Mouse (Mus musculus) forelimb bud, embryonic 11.5 days (tissue): ENCODE data around the gene Hoxc6.
A peak's percentile ranks its signal among the peaks of the same experiment; 100 is the strongest.

ENCODE experiments used
- DNase-seq: peaks from one replicate; pipeline ENCODE4 v3.0.0-alpha.2; 2012; ENCODE audit warnings: low read depth, low spot score

Gene Hoxc6

DNA sequence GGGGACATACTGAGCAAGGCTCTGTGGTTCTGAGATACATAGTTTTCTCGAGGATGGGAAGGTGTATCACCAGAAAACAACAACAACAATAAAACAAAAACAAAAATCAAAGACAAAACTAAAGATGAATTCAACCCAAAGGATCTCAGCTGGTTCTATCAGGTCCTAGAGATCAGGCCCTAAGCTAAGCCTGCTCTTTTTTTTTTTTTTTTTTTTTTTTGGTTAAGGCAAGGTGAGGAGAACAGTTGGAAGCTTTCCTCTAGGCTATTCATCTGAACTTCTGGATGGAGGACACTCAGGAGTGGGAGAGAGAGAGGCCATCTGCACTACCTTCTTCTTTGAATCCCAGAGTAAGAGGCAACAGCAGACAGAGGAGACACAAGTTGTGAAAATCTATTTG lies 39.5 kb downstream of the Hoxc6 start:
- no peak for DNase-seq

DNA sequence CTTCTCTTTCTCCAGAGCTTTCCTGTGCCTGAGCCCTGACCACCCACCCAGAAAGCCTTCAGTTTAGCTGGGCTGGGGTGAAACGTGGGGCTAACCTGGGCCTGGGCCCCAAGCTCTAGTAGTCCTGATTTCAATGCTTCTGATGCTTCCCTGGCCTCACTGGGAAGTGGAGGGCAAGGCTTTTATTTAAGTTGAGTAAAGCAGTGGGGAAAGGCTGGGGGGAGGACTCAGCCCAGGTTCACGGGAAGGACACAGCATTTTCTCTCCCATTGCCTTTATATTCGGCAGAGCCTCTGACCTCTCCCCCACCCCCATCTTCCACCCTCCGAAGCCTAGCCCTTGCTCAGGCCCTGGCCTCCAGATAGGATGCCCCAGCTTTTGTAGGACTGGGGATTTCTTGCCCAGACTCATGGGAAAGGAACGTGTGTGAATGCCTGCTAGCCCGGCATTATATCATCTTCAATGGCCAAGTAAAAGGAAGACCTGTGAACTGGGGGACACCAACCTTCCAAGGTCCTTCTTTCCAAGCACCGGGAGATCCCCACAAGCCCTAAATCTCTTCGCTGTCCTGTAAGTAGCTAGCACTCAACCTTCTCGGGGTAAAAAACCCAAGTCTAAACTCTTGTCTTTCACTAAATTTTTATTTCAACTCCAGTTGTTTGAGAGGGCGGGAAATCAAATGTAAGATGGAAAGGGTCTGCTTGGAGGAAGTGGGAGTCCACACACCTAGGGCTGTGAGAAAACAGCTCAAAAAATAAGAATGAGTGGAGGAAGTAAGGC lies 40.8 kb downstream of the Hoxc6 start:
- DNase-seq: no peak

DNA sequence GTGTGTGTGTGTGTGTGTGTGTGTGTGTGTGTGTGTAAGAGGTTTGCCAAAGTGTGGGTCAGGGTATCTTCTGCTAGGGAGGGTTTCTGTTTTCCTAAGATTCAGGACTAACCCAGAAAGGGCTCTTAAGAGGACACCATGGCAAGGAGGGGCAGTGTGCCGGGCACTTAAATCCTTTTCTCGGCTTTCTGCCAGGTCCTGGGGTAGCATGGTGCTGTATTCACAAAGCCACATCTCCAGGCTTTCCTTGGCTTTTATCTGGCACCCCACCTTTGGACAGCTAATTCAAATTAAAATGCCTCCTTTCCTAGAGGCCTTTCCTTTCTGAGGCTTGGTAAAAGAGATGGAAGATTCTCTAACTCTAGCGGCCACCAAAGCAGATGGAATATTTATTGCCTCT lies 41.6 kb downstream of the Hoxc6 start:
- DNase-seq: no peak

DNA sequence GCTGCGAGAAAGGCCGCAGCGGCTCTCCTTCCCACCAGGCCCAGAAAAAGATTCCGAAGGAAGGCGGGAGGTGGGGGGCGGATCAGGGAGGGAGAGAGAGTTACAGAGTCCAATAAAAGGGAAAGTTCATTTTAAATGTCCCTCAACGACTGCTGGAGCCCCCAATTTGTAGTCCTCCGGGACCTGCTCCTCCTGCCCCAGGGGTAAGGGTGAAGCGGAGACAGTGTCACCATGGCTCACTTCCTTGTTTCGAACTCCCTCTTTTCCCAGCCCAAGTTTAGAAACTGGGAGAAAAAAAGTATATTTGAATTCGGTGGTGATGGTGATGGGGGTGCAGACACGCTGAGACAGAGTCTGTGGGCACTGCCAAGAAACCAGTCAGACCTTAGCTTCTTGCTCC lies 42.5 kb downstream of the Hoxc6 start:
- DNase-seq: no peak

DNA sequence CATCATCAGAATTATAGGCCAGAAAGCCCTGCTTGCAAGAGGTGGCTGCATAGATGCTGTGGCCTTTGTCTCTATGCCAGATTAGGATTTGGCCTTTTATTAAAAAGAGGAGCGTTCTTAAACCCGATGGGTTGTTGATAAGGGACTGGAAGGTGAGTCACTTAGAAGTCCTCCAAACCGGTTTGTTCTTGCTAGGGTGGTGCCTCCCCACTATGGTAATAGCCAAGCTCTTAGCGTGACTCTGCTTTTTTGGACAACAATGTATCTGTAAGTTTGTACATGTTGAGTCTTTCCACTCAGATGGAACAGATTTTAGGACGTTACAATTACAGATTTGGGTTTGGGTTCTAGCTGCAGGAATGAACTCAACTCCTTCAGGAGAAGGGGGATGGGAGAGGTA lies 43.6 kb downstream of the Hoxc6 start:
- no peak for DNase-seq

- no peak for DNase-seq
Observed at GRCm38 (mm10) chr15:103042209-103042608, 44.2 kb downstream of the Hoxc6 start.

DNA sequence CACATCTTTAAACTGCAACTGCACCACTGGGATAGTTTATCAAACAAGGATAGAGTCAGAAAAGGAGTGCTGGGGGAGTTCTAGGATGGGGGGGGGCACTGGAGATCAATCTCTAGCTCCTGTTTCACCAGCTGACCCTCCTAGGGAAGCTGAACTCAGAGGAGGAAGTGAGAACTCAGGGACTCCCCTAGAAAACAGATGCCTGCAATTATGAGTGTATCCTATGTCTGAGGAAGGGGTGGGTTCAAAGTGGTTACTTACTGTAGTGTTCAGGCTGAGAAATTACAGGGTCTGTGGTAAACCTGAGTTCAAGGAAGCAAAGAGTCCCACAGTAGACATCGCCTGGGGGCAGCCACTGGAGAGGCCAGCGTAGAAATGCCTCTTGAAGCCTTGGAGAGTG lies 53.6 kb downstream of the Hoxc6 start:
- DNase-seq: no peak

DNA sequence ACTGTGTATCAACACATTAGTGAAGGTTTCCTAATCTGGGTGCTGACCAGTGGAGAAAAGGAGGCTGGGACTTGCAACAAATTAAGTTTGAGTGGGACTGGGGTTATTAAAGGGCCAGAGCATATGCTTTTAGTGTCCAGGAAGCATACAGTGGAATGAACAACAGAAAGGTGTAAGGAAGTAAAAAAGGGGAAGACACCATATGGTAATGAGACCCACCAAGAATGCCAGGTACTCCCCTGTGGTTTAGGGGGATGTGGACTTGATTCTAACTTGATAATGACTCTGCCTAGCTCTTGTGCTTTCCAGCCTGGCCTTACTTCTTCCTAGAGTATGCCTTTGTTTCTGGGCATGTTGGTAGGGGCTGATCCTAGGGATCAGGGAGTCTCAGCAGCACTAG lies 55.2 kb downstream of the Hoxc6 start:
- DNase-seq: no peak

- DNase-seq: no peak
Observed at GRCm38 (mm10) chr15:103056396-103056795, 58.3 kb downstream of the Hoxc6 start.

DNA sequence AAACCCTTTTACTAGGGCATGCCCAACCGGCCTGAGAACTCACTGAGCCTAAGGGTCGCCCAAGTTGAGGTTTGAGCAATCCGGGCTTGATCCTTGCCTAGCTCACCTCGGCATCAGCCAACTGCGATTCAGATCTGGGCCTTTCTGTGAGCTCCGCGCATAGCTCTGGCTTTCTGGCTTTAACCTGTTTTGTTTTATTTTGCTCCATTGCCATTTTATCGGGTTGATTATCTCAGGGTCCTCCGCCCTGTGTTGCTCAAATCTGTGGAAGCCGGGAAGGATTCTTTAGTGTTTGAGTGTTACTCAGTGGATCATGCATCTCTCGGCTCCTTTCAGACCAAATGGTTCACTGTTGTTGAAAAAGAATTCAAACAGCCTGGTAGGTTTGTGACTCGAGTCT lies 60.7 kb downstream of the Hoxc6 start:
- no peak for DNase-seq

DNA sequence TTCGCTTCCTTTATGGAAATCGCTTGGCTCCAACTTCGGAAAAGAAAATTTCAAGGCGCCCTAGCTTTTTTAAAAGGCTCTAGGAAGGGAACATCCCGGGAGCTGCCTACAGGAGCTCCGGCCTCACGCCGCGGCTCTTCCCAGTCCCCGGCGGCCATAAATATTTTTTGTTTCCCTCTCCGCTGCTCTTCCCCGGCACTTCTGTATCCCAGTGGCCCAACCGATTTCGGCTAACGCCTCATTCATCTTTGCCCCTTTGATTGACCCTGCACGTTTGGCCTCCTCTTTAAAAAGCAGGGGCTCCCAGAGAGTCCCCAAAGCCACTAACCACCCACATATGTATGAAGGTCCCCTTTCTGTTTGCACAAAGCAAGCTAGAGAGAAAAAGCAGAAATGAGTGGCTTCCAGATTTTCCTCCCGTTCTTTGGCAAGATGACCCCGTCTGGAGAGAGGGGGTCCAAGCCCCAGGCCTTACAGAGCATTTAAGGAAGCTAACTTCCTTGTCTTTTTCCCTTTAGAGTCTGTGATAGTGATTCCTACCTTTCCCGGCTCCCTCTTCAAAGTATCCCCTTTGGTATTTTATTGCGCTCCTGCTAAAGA lies 61.4 kb downstream of the Hoxc6 start:
- no peak for DNase-seq

GRCm38 (mm10) chr15:103060021-103060340 lies 61.9 kb downstream of the Hoxc6 start:
- no peak for DNase-seq

DNA sequence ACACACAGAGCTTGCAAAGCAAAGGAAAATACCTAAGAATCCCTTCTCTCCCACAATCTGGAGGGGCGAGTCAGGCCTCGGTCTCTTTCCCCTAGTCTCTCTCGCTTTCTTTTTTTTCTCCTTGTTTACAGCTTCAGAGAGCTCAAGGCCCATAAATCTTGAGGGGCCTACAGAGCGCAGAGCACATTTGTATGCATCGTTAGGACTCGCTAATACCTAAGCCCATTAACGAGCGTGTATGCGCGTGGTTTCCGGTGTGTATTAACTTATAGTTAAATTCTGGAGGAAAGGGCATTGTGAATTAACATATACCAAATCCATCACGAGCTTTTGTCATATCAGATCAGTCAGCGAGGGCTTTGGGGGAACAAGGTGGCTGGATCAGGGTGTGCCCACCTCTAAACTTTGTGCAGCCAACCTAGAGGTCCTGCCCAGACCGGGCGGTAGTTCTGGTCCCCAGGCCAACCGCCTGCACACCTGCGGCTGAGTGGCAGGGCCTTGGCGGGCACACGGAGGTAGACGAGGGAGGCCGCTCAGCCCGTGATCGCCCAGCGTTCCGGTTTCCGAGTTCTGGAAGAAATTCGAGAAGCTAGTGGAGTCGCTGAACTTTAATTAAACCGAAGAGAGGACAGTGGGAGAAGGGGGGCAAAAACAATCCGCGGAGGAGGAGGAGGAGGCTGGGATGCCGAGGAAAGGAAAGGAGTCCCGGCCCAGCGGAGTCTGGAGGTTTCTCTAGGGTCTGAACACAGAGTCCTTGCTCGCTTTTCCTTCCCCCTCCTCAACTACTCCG lies 62.5 kb downstream of the Hoxc6 start:
- DNase-seq: peak; percentile 62

DNA sequence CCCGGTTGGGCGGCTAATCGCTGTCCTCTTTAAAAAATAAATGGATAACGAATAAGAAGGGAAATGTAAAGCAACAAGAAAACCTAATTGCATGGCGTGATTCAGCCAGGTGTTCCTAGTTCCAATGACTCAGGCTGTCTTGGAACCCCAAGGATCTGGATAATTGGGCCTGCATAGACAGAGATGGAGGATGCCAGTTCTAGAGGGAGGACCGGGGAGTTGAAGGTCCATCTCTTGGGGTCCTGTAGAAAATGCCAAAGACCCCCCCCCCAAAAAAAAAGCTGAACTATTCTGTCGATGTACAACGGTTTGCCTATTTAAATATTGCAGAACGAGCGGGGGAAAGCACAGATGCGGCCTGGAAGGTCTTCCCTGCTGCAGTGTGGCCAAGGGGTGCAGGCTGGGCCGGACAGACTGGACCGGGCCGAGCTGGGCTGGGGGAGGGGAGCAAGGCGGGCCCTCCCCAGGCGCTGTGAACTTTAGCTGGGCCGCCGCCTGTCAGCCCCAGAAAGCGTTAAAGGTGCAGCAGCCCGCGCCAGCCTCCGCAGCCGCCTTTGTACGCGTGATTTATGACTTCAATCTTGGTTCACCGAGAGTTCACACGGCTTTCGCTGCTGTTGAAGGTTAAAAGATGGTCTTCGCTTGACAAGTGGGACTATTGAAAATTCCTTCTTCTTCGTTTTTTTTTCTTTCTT lies 63.2 kb downstream of the Hoxc6 start:
- DNase-seq: peak; percentile 82
